Mouse (Mus musculus): ENCODE results near the gene Rpl32.

Rpl32 gene

GRCm38 (mm10) chr6:115808488-115809231, at the start of gene Rpl32:
Rpl32 (minus strand) TSS chr6:115808747.
- peak; percentile 86 to 87 for DNase-seq (ENCODE audit: low read depth in 2 of 2, low spot score in 2 of 2)

- DNase-seq (ENCODE audit: low read depth in 2 of 2, low spot score in 2 of 2): no peak
Observed at GRCm38 (mm10) chr6:115856361-115856745, 47.8 kb upstream of the Rpl32 start.

- DNase-seq (ENCODE audit: low read depth in 2 of 2, low spot score in 2 of 2): no peak
Observed at GRCm38 (mm10) chr6:115855733-115856360, 47.3 kb upstream of the Rpl32 start.

- peak in 1 of 2 experiments; percentile 18 for DNase-seq (ENCODE audit: low read depth in 2 of 2, low spot score in 2 of 2)
Observed at GRCm38 (mm10) chr6:115854432-115854831, 45.9 kb upstream of the Rpl32 start.

- no peak for DNase-seq (ENCODE audit: low read depth in 2 of 2, low spot score in 2 of 2)
Observed at GRCm38 (mm10) chr6:115853985-115854384, 45.4 kb upstream of the Rpl32 start.

- peak; percentile 97 to 98 for DNase-seq (ENCODE audit: low read depth in 2 of 2, low spot score in 2 of 2)
Observed at GRCm38 (mm10) chr6:115853091-115853813, 44.7 kb upstream of the Rpl32 start, which contains the start of the genes Mbd4 and Ift122. Mbd4 (minus strand) TSS chr6:115853371. Ift122 (plus strand) TSS chr6:115853470.

GRCm38 (mm10) chr6:115852446-115853090, 44.0 kb upstream of the Rpl32 start:
- DNase-seq (ENCODE audit: low read depth in 2 of 2, low spot score in 2 of 2): peak in 1 of 2 experiments; percentile 5

GRCm38 (mm10) chr6:115848598-115849304, 40.2 kb upstream of the Rpl32 start:
- no peak for DNase-seq (ENCODE audit: low read depth in 2 of 2, low spot score in 2 of 2)

GRCm38 (mm10) chr6:115846640-115847411, 38.3 kb upstream of the Rpl32 start:
- DNase-seq (ENCODE audit: low read depth in 2 of 2, low spot score in 2 of 2): peak; percentile 51 to 72

GRCm38 (mm10) chr6:115845006-115845405, 36.5 kb upstream of the Rpl32 start:
- DNase-seq (ENCODE audit: low read depth in 2 of 2, low spot score in 2 of 2): no peak

GRCm38 (mm10) chr6:115838745-115839144, 30.2 kb upstream of the Rpl32 start:
- no peak for DNase-seq (ENCODE audit: low read depth in 2 of 2, low spot score in 2 of 2)

GRCm38 (mm10) chr6:115838161-115838597, 29.6 kb upstream of the Rpl32 start, which contains the start of gene Efcab12:
Efcab12 (minus strand) TSS chr6:115838412.
- peak; percentile 13 to 50 for DNase-seq (ENCODE audit: low read depth in 2 of 2, low spot score in 2 of 2)

- no peak for DNase-seq (ENCODE audit: low read depth in 2 of 2, low spot score in 2 of 2)
Observed at GRCm38 (mm10) chr6:115833861-115834260, 25.3 kb upstream of the Rpl32 start.

GRCm38 (mm10) chr6:115832152-115832850, 23.8 kb upstream of the Rpl32 start:
- DNase-seq (ENCODE audit: low read depth in 2 of 2, low spot score in 2 of 2): no peak

- no peak for DNase-seq (ENCODE audit: low read depth in 2 of 2, low spot score in 2 of 2)
Observed at GRCm38 (mm10) chr6:115830779-115831601, 22.4 kb upstream of the Rpl32 start.

- peak; percentile 56 to 69 for DNase-seq (ENCODE audit: low read depth in 2 of 2, low spot score in 2 of 2)
Observed at GRCm38 (mm10) chr6:115823850-115824464, 15.4 kb upstream of the Rpl32 start.

GRCm38 (mm10) chr6:115821216-115821993, 12.9 kb upstream of the Rpl32 start:
- DNase-seq (ENCODE audit: low read depth in 2 of 2, low spot score in 2 of 2): no peak
